Mouse (Mus musculus) limb, embryonic 12.5 days (tissue): ENCODE measurements at regions not wholly inside any gene's neighbourhood (a gene's known extent, or its start where the extent isn't known, plus 50 kb on each side); places are given as distances from the start of the nearest gene placed in this dataset.

Source experiments
- ATAC-seq: fragments of 200-750 bp; cut with Nextera tagmentation; 2 replicates; pipeline ENCODE4 v1.8.0; 2017; ENCODE audit warnings: low read depth, moderate TSS enrichment; ENCODE audit not compliant: insufficient number of reproducible peaks, insufficient read depth, low FRiP score, low TSS enrichment
- H3K27ac ChIP-seq: fragments of 300-500 bp; sonication (generic); 2 replicates; pipeline ENCODE4 v1.5.1; 2016; ENCODE audit warnings: mild to moderate bottlenecking, moderate library complexity
- H3K27me3 ChIP-seq: fragments of 300-500 bp; sonication (generic); 2 replicates; pipeline ENCODE4 v1.6.1; 2016; ENCODE audit warnings: mild to moderate bottlenecking, moderate library complexity
- H3K36me3 ChIP-seq: fragments of 300-500 bp; sonication (generic); 2 replicates; pipeline ENCODE4 v1.6.1; 2016; ENCODE audit warnings: mild to moderate bottlenecking, moderate library complexity
- H3K4me1 ChIP-seq: fragments of 300-500 bp; sonication (generic); replicated peaks from 2 replicates; pipeline ENCODE4 v1.6.1; 2016
- H3K4me2 ChIP-seq: fragments of 300-500 bp; sonication (generic); 2 replicates; pipeline ENCODE4 v1.6.1; 2016; ENCODE audit warnings: mild to moderate bottlenecking, moderate library complexity
- H3K4me3 ChIP-seq: fragments of 300-500 bp; sonication (generic); replicated peaks from 2 replicates; pipeline ENCODE4 v1.5.1; 2016; ENCODE audit warnings: mild to moderate bottlenecking
- H3K9ac ChIP-seq: fragments of 300-500 bp; sonication (generic); replicated peaks from 2 replicates; pipeline ENCODE4 v1.6.1; 2016; ENCODE audit warnings: mild to moderate bottlenecking, moderate library complexity
- H3K9me3 ChIP-seq: fragments of 300-500 bp; sonication (generic); 2 replicates; pipeline ENCODE4 v1.6.1; 2016; ENCODE audit warnings: mild to moderate bottlenecking, moderate library complexity
- WGBS: fragments of 180-500 bp; shearing (Covaris S2); methylation state at CpG from one replicate; pipeline ENCODE4 v1.1.7; 2016; 5-methylcytosine and 5-hydroxymethylcytosine counted together

DNA sequence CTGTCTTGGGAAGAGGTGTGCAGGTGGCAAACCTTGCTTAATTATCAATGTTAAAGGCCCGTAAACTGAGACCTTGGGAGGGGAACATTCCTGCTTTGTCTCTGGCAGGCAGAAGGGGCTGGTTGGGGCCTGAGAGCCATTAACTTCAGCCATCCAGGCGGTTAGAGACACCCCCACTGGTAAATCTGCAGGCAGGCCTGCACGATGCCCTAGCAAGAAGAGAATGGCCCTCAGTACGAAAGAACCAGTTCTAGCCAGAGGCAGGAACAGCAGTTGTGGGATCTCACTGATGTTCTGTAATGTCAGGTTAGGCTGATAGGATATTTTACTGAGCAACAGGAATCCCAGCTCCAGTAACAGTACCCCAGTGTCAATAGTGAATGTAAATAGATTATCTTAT lies 70.5 kb downstream of the Apip start:
- Histone ChIP-seq H3K9me3 (no peaks in the 10 kb centered on the region), H3K4me1 (peaks cover 11% of the 10 kb centered on the region), H3K4me2 (no peak overlapping the region), H3K36me3 (no peaks in the 10 kb centered on the region), H3K4me3 (no peak overlapping the region), H3K27ac (peak overlapping the region; percentile 37; the same call in 1 of the 2 replicates), H3K9ac (no peak overlapping the region), H3K27me3 (no peaks in the 10 kb centered on the region)
- WGBS = 31% methylated on average over 4 of the region's 4 CpGs
- 0 out of 2 replicates have a peak, but pooled peaks have one; percentile 63 for ATAC-seq

- Histone ChIP-seq H3K4me3 (no peak overlapping the region), H3K4me1 (peaks cover 11% of the 10 kb centered on the region), H3K27ac (no peak overlapping the region), H3K4me2 (no peak overlapping the region), H3K9me3 (no peaks in the 10 kb centered on the region), H3K36me3 (no peaks in the 10 kb centered on the region), H3K9ac (no peak overlapping the region), H3K27me3 (no peaks in the 10 kb centered on the region)
- 75% methylated on average over 7 of the region's 7 CpGs for WGBS
- ATAC-seq = peak; percentile 83
Observed at GRCm38 (mm10) chr2:103144420-103144819, 70.9 kb downstream of the Apip start.

GRCm38 (mm10) chr2:103145058-103145457 lies 71.6 kb downstream of the Apip start:
- H3K4me2 ChIP-seq = no peak overlapping the region
- no peaks in the 10 kb centered on the region for H3K27me3 ChIP-seq
- H3K9me3 ChIP-seq = no peaks in the 10 kb centered on the region
- 79% methylated on average over 3 of the region's 3 CpGs for WGBS
- H3K9ac ChIP-seq = no peak overlapping the region
- H3K4me3 ChIP-seq = no peak overlapping the region
- H3K4me1 ChIP-seq = peaks cover 11% of the 10 kb centered on the region
- H3K27ac ChIP-seq = no peak overlapping the region
- ATAC-seq = no peak
- no peaks in the 10 kb centered on the region for H3K36me3 ChIP-seq

GRCm38 (mm10) chr2:103146132-103146531 lies 72.7 kb downstream of the Apip start:
- Histone ChIP-seq H3K4me2 (no peak overlapping the region), H3K27ac (no peak overlapping the region), H3K9me3 (no peaks in the 10 kb centered on the region), H3K4me3 (no peak overlapping the region), H3K4me1 (peaks cover 11% of the 10 kb centered on the region), H3K9ac (no peak overlapping the region), H3K36me3 (no peaks in the 10 kb centered on the region), H3K27me3 (no peaks in the 10 kb centered on the region)
- ATAC-seq = no peak
- WGBS = 88% methylated on average over 7 of the region's 7 CpGs

DNA sequence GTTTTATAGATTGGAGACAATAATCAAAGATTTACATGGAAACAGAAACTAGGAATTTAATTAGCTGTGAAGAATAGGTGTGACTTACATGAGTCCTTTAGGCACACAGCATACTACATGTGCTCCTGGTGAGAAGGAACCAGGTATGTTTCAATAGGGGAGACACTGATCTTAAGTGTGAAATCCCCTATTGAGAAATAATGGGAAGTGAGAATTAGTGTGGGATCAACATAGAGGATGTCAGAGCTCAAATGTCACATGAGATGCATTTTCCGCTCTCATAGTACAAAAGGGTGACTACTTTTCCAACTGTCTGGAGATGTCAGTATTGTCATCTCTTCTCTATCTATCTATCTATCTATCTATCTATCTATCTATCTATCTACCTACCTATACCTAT lies 79.8 kb downstream of the Apip start:
- 93% methylated on average over 1 of the region's 1 CpGs for WGBS
- no peak overlapping the region for H3K4me3 ChIP-seq
- no peak overlapping the region for H3K4me2 ChIP-seq
- no peak for ATAC-seq
- H3K36me3 ChIP-seq = no peaks in the 10 kb centered on the region
- H3K27me3 ChIP-seq = no peaks in the 10 kb centered on the region
- no peak overlapping the region for H3K27ac ChIP-seq
- no peaks in the 10 kb centered on the region for H3K9me3 ChIP-seq
- no peaks in the 10 kb centered on the region for H3K4me1 ChIP-seq
- H3K9ac ChIP-seq = no peak overlapping the region

DNA sequence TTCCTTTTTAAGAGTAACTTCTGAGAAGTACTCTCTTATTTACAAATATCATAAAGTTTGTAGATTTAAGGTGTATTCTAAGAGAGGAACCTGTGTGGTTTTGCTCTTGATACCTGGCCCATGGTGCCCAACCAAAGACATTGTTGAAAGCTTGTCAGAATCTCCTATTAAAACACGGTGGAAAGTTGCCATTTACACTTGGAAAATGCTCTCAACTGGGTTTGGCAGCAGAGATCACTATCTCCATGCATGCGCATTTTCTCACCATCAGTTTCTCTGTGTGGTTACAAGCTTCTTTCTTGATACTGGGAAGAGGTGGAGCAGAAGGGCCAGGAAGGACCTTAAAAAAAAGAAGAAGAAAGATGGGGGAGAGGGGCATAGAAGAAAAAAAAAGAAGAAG lies 94.3 kb downstream of the Apip start:
- Histone ChIP-seq H3K27me3 (no peaks in the 10 kb centered on the region), H3K36me3 (no peaks in the 10 kb centered on the region), H3K9ac (no peak overlapping the region), H3K4me1 (no peaks in the 10 kb centered on the region), H3K27ac (no peak overlapping the region), H3K9me3 (no peaks in the 10 kb centered on the region), H3K4me2 (no peak overlapping the region), H3K4me3 (no peak overlapping the region)
- no peak for ATAC-seq
- WGBS = 55% methylated on average over 2 of the region's 2 CpGs

GRCm38 (mm10) chr2:103168266-103168665 lies 94.8 kb downstream of the Apip start:
- H3K4me2 ChIP-seq = no peak overlapping the region
- no peaks in the 10 kb centered on the region for H3K27me3 ChIP-seq

DNA sequence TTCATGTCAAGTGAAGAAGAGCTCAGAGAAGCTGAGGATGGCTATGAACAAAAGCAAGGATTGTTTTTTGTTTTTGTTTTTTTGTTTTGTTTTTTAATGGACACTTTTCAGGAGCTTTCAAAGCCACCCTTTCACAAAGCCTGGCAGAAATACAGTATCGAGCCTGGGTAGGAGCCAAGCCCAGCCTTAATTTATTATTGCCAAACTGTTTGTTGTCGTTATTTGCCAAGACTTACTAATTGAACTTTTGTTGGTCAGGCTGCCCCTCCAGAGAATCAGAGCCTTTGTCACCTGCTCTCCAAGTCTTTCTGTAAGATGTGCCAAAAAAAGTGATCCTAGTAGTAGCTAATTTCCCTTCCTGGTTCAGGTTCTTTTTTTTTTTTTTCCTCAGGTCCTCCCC lies 103.9 kb downstream of the Apip start:
- Histone ChIP-seq H3K4me1 (no peaks in the 10 kb centered on the region), H3K9ac (no peak overlapping the region), H3K27ac (no peak overlapping the region), H3K9me3 (no peaks in the 10 kb centered on the region), H3K36me3 (no peaks in the 10 kb centered on the region), H3K27me3 (no peaks in the 10 kb centered on the region), H3K4me3 (no peak overlapping the region), H3K4me2 (no peak overlapping the region)
- no peak for ATAC-seq
- 73% methylated on average over 2 of the region's 2 CpGs for WGBS

More at GRCm38 (mm10) chr2:103168266-103168665, 94.8 kb downstream of the Apip start:
- ATAC-seq = no peak
- Histone ChIP-seq H3K36me3 (no peaks in the 10 kb centered on the region), H3K27ac (no peak overlapping the region), H3K9me3 (no peaks in the 10 kb centered on the region), H3K4me1 (no peaks in the 10 kb centered on the region), H3K4me3 (no peak overlapping the region), H3K9ac (no peak overlapping the region)

DNA sequence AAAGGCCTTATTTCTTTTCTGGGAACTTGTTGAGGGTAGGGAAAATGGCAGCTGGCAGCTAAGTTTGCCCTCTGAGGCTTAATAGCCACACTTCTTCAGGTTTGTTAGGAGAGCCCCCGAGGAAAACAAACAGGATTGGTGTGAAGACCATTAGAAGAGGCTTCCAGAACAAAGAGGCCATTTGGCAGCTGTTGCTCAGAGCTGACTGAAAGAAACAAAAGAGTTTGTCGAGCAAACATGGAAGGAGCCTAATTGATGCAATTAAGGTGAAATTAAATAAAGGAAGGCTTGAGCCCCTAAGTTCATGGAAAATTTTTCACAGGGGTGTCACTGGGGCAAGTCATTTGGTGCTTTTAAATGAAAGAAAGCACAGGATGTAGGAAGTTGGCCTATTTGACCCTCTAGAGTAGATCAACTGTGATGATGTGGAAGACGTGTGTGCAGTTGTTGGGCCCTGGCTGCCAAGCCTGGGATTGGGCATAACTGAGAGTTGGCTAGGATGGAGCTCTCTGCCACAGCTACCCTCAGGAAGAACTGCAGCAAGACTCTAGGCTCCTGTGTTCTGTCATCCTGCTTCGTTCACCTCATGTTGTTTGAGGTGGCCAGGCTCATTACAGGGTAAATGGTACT lies 106.9 kb downstream of the Apip start:
- Histone ChIP-seq H3K4me3 (no peak overlapping the region), H3K4me2 (no peak overlapping the region), H3K9me3 (no peaks in the 10 kb centered on the region), H3K27ac (no peak overlapping the region), H3K9ac (no peak overlapping the region), H3K4me1 (no peaks in the 10 kb centered on the region), H3K27me3 (no peaks in the 10 kb centered on the region), H3K36me3 (no peaks in the 10 kb centered on the region)
- ATAC-seq = no peak
- 34% methylated on average over 4 of the region's 4 CpGs for WGBS

DNA sequence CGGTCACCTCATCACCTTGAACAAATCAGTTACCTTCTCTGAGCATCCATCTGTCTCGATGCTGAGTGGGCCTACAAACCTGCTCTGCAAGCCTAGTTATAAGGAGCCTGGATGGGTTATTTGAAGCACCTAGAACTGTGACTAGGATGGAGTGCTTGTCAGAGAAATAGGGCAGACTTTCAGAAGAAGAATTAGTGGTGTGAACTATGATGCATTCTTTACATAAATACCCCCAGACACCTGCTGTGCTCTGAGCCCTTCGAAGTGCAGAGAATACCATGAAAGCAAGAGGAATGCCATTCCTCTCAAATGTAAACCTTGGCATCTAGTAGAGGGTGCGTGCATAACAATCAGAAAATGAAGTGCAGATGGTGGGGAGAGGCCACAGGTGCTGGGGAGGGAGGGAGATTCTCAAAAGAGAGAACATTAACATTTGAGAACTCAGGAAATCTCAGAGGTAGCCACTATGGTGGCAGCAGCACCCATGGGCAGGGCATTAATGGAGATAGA lies 113.3 kb downstream of the Apip start:
- Histone ChIP-seq H3K9me3 (no peaks in the 10 kb centered on the region), H3K27me3 (no peaks in the 10 kb centered on the region), H3K9ac (no peak overlapping the region), H3K4me3 (no peak overlapping the region), H3K27ac (no peak overlapping the region), H3K4me2 (no peak overlapping the region), H3K36me3 (no peaks in the 10 kb centered on the region), H3K4me1 (no peaks in the 10 kb centered on the region)
- WGBS = 79% methylated on average over 4 of the region's 4 CpGs
- ATAC-seq = no peak

DNA sequence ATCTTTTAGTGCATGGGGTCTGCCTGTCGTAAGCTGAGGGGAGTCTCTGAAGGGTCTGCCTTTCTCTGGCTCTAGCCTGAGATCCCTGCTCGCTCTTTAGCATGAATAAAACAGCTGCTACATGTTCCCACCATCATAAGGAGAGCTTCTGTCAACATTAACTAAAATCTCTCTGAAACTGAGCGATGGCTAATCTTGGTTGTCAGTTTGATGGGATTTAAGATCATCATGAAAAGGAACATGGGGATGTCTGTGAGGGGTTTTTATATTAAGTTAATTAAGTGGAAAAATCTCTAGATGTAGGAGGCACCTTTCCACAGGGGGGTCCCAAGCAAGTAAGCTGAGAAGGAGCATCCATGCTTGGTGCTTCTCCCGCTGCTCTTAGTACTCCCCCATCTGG lies 110.5 kb downstream of the Ehf start:
- Histone ChIP-seq H3K4me1 (no peaks in the 10 kb centered on the region), H3K36me3 (no peaks in the 10 kb centered on the region), H3K27ac (no peak overlapping the region), H3K9ac (no peak overlapping the region), H3K27me3 (no peaks in the 10 kb centered on the region), H3K4me2 (no peak overlapping the region), H3K9me3 (no peaks in the 10 kb centered on the region), H3K4me3 (no peak overlapping the region)
- no peak for ATAC-seq
- 86% methylated on average over 4 of the region's 4 CpGs for WGBS

- Histone ChIP-seq H3K9ac (no peak overlapping the region), H3K4me1 (no peaks in the 10 kb centered on the region), H3K4me2 (no peak overlapping the region), H3K27me3 (no peaks in the 10 kb centered on the region), H3K27ac (no peak overlapping the region), H3K36me3 (no peaks in the 10 kb centered on the region), H3K9me3 (no peaks in the 10 kb centered on the region), H3K4me3 (no peak overlapping the region)
- ATAC-seq = no peak
- WGBS = 86% methylated on average over 6 of the region's 6 CpGs
Observed at GRCm38 (mm10) chr2:103200313-103200712, 102.8 kb downstream of the Ehf start.
